Mouse (Mus musculus): ENCODE data around the gene Cacnb1.

Gene Cacnb1

GRCm38 (mm10) chr11:97955146-97955902 is 67.5 kb downstream of the Cacnb1 start:
- no peak for DNase-seq (ENCODE audit: low spot score in 2 of 2)

GRCm38 (mm10) chr11:97954469-97955141 is 68.2 kb downstream of the Cacnb1 start:
- no peak for DNase-seq (ENCODE audit: low spot score in 2 of 2)

GRCm38 (mm10) chr11:97953939-97954275 is 68.9 kb downstream of the Cacnb1 start:
- no peak for DNase-seq (ENCODE audit: low spot score in 2 of 2)

- DNase-seq (ENCODE audit: low spot score in 2 of 2) = no peak
Measured at GRCm38 (mm10) chr11:97953179-97953938, 69.5 kb downstream of the Cacnb1 start.

GRCm38 (mm10) chr11:97952367-97953006 is 70.3 kb downstream of the Cacnb1 start:
- DNase-seq (ENCODE audit: low spot score in 2 of 2) = no peak
